Mouse (Mus musculus) ES-E14 (cell line): ENCODE data around the gene Lrch3.

Experiments used
- CHD2 ChIP-seq: IDR thresholded peaks from 2 replicates; pipeline ENCODE4 v1.6.1; 2014; ENCODE audit warnings: mild to moderate bottlenecking, low read depth, low read length, inconsistent platforms
- ZC3H11A ChIP-seq: IDR thresholded peaks from 2 replicates; pipeline ENCODE4 v1.6.1; 2012; ENCODE audit warnings: low read depth, mild to moderate bottlenecking, inconsistent platforms, low read length, borderline replicate concordance

GRCm38 (mm10) chr16:33049809-33050208, 135.9 kb downstream of the Lrch3 start:
- no peak for TF ChIP-seq CHD2
- no peak for TF ChIP-seq ZC3H11A
